Mouse (Mus musculus) myocyte (in vitro differentiated cells): ENCODE data around the gene Tnfrsf18. TPM values are rescaled to one million over a fixed set of nuclear protein-coding genes. Genes with fewer than 3 reads are reported as not detected.

Experiments
- H3K27me3 ChIP-seq: one replicate; pipeline ENCODE4 v1.6.1; 2011; ENCODE audit not compliant: control insufficient read depth, insufficient read depth, insufficient read length
- H3K36me3 ChIP-seq: one replicate; pipeline ENCODE4 v1.6.1; 2011; ENCODE audit not compliant: control insufficient read depth, insufficient read depth
- H3K4me2 ChIP-seq: one replicate; pipeline ENCODE4 v1.6.1; 2011; ENCODE audit warnings: low read depth, control low read depth
- H3K4me3 ChIP-seq: one replicate; pipeline ENCODE4 v1.5.1; 2011; ENCODE audit warnings: mild to moderate bottlenecking, control low read depth, moderate library complexity
- H3K79me2 ChIP-seq: one replicate; pipeline ENCODE4 v1.6.1; 2011; ENCODE audit not compliant: control insufficient read depth, insufficient read depth
- H3ac ChIP-seq: one replicate; pipeline ENCODE4 v1.6.1; 2011; ENCODE audit not compliant: control insufficient read depth, insufficient read length
- CEBPB ChIP-seq: IDR thresholded peaks from 2 replicates; pipeline ENCODE4 v1.6.1; 2011; ENCODE audit warnings: mild to moderate bottlenecking, moderate library complexity; ENCODE audit not compliant: poor library complexity, insufficient read depth, severe bottlenecking
- E2F4 ChIP-seq: IDR thresholded peaks from one replicate; pipeline ENCODE4 v1.6.1; 2011; ENCODE audit warnings: mild to moderate bottlenecking, control low read depth, moderate library complexity; ENCODE audit not compliant: insufficient read depth
- MAX ChIP-seq: IDR thresholded peaks from one replicate; pipeline ENCODE4 v1.6.1; 2011; ENCODE audit warnings: low read depth, mild to moderate bottlenecking, control low read depth
- MYOD1 ChIP-seq, 3 experiments: IDR thresholded peaks; one replicate each; pipeline ENCODE4 v1.6.1; 2011; ENCODE audit warnings: control low read depth in 2 of 3, low read depth in 2 of 3, mild to moderate bottlenecking in 2 of 3, moderate library complexity in 1 of 3; ENCODE audit not compliant: insufficient read length in 2 of 3, control insufficient read depth in 1 of 3
- MYOG ChIP-seq, 3 experiments: IDR thresholded peaks; one replicate each; pipeline ENCODE4 v1.6.1; 2011; ENCODE audit warnings: control low read depth in 2 of 3, low read depth in 2 of 3, mild to moderate bottlenecking in 2 of 3; ENCODE audit not compliant: insufficient read length in 2 of 3, control insufficient read depth in 1 of 3, insufficient read depth in 1 of 3
- POLR2A ChIP-seq: IDR thresholded peaks from one replicate; pipeline ENCODE4 v1.6.1; 2011; ENCODE audit warnings: low read depth, mild to moderate bottlenecking, control low read depth, moderate library complexity; ENCODE audit not compliant: insufficient read length
- POLR2AphosphoS2 ChIP-seq: IDR thresholded peaks from one replicate; pipeline ENCODE4 v1.6.1; 2011; ENCODE audit warnings: low read depth, control low read depth; ENCODE audit not compliant: insufficient read length
- REST ChIP-seq: IDR thresholded peaks from one replicate; pipeline ENCODE4 v1.6.1; 2011; ENCODE audit warnings: mild to moderate bottlenecking, control low read depth, moderate library complexity; ENCODE audit not compliant: insufficient read depth, insufficient read length
- SRF ChIP-seq: IDR thresholded peaks from one replicate; pipeline ENCODE4 v1.6.1; 2011; ENCODE audit warnings: low read depth; ENCODE audit not compliant: control insufficient read depth, insufficient read length
- TCF12 ChIP-seq: IDR thresholded peaks from one replicate; pipeline ENCODE4 v1.6.1; 2011; ENCODE audit warnings: mild to moderate bottlenecking, control low read depth; ENCODE audit not compliant: poor library complexity, insufficient read depth, severe bottlenecking
- TCF3 ChIP-seq: IDR thresholded peaks from one replicate; pipeline ENCODE4 v1.6.1; 2011; ENCODE audit warnings: low read depth, control low read depth; ENCODE audit not compliant: insufficient read length
- USF1 ChIP-seq: IDR thresholded peaks from one replicate; pipeline ENCODE4 v1.6.1; 2011; ENCODE audit warnings: low read depth, mild to moderate bottlenecking, control low read depth, moderate library complexity
- polyA plus RNA-seq: library from polyadenylated mRNA; unstranded; fragments of >200 nt; fragmentation: generic; extraction: Trizol; gene quantifications from one replicate; pipeline ENCODE4 v1.2.1, GENCODE M21; 2012; ENCODE audit warnings: missing spikeins

Gene Tnfrsf18
- polyA plus RNA-seq, 1 experiment, result 0.40 TPM

DNA sequence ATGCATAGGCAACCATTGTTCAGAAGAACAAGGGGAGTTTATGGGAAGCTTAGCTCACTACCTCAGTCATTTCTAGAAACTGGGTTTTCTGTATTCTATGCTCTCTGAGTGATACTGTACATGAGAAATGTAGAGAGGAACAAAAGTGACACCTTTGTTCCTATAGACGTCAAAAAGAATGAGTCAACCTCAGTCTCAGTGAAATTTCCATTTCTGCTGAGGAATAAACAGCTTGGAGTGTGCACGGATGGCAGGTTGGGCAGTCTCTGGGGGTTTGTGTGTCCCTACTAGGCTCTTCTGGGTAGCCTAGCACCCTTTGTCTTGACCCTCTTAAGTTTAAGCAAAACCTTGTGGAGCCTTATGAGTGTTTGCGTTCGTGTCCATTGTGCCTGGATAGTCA lies 17.6 kb upstream of the Tnfrsf18 start:
- Histone ChIP-seq H3K79me2 (no peaks in the 10 kb centered on the region), H3ac (no peak overlapping the region), H3K36me3 (peaks cover 48% of the 10 kb centered on the region), H3K4me3 (no peak overlapping the region), H3K27me3 (no peaks in the 10 kb centered on the region), H3K4me2 (no peak overlapping the region)
- no peak for TF ChIP-seq POLR2AphosphoS2
- no peak for TF ChIP-seq MAX
- no peak for TF ChIP-seq POLR2A
- TF ChIP-seq MYOG (IDR thresholded peaks at IDR 0.05; ENCODE audit: control insufficient read depth in 1 of 3, insufficient read depth in 1 of 3, insufficient read length in 2 of 3, low read depth in 2 of 3), result no peak
- no peak for TF ChIP-seq USF1
- no peak for TF ChIP-seq TCF12
- no peak for TF ChIP-seq SRF
- TF ChIP-seq MYOD1 (IDR thresholded peaks at IDR 0.05; ENCODE audit: control insufficient read depth in 1 of 3, insufficient read length in 2 of 3, low read depth in 2 of 3), result no peak
- no peak for TF ChIP-seq TCF3
- TF ChIP-seq E2F4, result no peak
- TF ChIP-seq CEBPB, result no peak
- TF ChIP-seq REST, result no peak

DNA sequence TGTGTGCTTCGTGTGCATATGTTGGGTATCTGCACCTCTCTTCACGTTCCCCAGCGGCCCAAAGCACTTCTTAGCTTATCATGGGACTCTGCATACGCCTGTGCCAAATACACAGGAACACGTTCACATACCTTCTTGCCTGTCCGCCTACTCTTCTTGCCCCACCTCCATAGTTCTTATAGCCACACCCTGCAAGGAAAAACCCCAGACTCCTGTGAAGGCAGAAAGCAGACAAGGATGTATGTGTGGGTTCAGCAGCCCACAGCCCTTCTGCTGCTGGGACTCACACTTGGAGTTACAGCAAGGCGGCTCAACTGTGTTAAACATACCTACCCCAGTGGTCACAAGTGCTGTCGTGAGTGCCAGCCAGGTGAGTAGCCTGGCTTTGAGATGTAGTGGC lies 12.3 kb upstream of the Tnfrsf18 start, which contains the start of gene Tnfrsf4:
Gene Tnfrsf4, plus strand, starts transcription at position 207 of the 400 bp plus-strand sequence.
- Histone ChIP-seq H3K4me2 (no peak within 1 kb of the TSS), H3K79me2 (no peaks in the 10 kb centered on the region), H3K36me3 (peaks cover 23% of the 10 kb centered on the region), H3ac (no peak within 1 kb of the TSS), H3K4me3 (no peak within 1 kb of the TSS), H3K27me3 (no peaks in the 10 kb centered on the region)
- TF ChIP-seq CEBPB (no peak), MYOG (IDR thresholded peaks at IDR 0.05; ENCODE audit: control insufficient read depth in 1 of 3, insufficient read depth in 1 of 3, insufficient read length in 2 of 3, low read depth in 2 of 3) (no peak), MYOD1 (IDR thresholded peaks at IDR 0.05; ENCODE audit: control insufficient read depth in 1 of 3, insufficient read length in 2 of 3, low read depth in 2 of 3) (no peak), SRF (no peak), POLR2A (no peak), POLR2AphosphoS2 (no peak), TCF12 (no peak), USF1 (no peak), MAX (no peak), TCF3 (no peak), REST (no peak), E2F4 (no peak)

DNA sequence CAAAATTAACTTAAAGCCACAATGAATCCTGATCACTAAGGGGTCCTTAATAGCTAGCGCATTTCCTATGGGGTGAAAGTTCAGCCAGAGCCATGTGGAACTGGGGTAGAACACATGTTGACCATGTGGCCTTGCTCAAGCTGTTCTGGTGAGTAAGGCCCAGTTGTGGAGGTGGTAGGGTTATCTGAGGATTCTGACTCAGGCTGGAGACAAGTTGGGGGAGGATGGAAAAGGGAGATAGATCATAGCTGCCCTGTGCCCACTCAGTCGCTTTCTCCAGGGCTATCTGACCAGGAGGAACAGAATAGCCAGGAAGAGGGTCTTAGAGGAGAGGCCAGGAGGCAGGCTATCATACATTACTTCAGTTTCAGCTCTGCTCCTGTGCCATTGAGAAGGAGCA lies 11.5 kb upstream of the Tnfrsf18 start:
- peaks cover 15% of the 10 kb centered on the region for H3K36me3 ChIP-seq
- H3K4me2 ChIP-seq, result no peak overlapping the region
- H3K79me2 ChIP-seq, result no peaks in the 10 kb centered on the region
- H3K27me3 ChIP-seq, result no peaks in the 10 kb centered on the region
- H3ac ChIP-seq, result no peak overlapping the region
- H3K4me3 ChIP-seq, result no peak overlapping the region
- peak; percentile 7 for TF ChIP-seq POLR2AphosphoS2
- TF ChIP-seq SRF, result no peak

DNA sequence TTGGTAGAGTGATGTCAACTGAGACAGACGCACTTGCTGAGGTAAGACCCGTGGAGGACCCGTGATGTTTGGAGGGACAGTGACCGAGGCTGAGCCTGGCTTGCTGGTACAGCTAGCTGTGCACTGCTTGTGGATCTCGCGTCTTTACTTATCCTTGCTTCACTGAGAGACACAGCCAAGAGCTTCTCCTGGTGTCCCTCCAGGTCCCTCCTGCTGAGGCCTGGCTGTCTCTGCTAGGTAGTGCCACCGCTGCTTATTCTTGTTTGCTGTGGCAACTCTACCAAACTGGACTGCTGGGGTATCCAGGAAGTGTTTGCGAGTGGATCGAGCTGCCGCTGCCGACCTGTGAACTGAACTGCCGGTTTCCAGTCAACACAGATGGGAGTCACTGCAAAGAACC lies 6.2 kb upstream of the Tnfrsf18 start:
- Histone ChIP-seq H3K36me3 (no peaks in the 10 kb centered on the region), H3K4me3 (no peak overlapping the region), H3K79me2 (no peaks in the 10 kb centered on the region), H3ac (no peak overlapping the region), H3K4me2 (no peak overlapping the region), H3K27me3 (no peaks in the 10 kb centered on the region)
- no peak for TF ChIP-seq POLR2AphosphoS2
- no peak for TF ChIP-seq TCF12
- TF ChIP-seq MYOD1 (IDR thresholded peaks at IDR 0.05; ENCODE audit: control insufficient read depth in 1 of 3, insufficient read length in 2 of 3, low read depth in 2 of 3), result no peak
- TF ChIP-seq MYOG (IDR thresholded peaks at IDR 0.05; ENCODE audit: control insufficient read depth in 1 of 3, insufficient read depth in 1 of 3, insufficient read length in 2 of 3, low read depth in 2 of 3), result no peak
- TF ChIP-seq POLR2A, result no peak
- no peak for TF ChIP-seq E2F4
- TF ChIP-seq TCF3, result no peak
- no peak for TF ChIP-seq MAX
- TF ChIP-seq SRF, result no peak
- no peak for TF ChIP-seq REST
- TF ChIP-seq USF1, result no peak
- no peak for TF ChIP-seq CEBPB

DNA sequence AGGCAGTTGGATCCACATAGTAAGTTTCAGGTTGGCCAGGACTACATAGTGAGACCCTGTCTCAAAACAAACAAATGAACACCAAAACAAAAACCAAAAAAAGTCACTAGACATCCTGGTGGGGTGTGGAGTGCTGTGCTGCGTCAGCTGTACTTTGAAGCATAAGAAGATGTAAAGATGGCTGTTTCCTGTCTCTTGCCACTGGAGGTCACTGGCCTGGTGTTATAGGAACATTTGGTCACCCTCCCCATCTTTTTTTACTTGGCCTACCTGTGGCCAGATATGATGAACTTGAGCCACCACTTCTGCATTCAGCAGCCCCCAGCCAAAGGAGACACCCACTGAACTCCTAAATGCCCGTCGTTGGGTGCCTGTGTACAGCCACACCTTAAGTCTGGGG lies 4.6 kb upstream of the Tnfrsf18 start:
- TF ChIP-seq POLR2A (no peak), SRF (no peak), POLR2AphosphoS2 (no peak), E2F4 (no peak), CEBPB (no peak), MYOG (IDR thresholded peaks at IDR 0.05; ENCODE audit: control insufficient read depth in 1 of 3, insufficient read depth in 1 of 3, insufficient read length in 2 of 3, low read depth in 2 of 3) (no peak), REST (no peak), TCF3 (no peak)
- no peaks in the 10 kb centered on the region for H3K79me2 ChIP-seq
- no peak overlapping the region for H3K4me2 ChIP-seq
- no peak overlapping the region for H3ac ChIP-seq
- H3K36me3 ChIP-seq, result no peaks in the 10 kb centered on the region
- H3K4me3 ChIP-seq, result no peak overlapping the region
- H3K27me3 ChIP-seq, result no peaks in the 10 kb centered on the region
